Comparison of ENCODE assay signal across 26 mouse cellular contexts in genomic region chr4:63608391-63608790, GRCm38 (mm10). TPM values are rescaled to one million over a fixed set of nuclear protein-coding genes. Genes with fewer than 3 reads are reported as not detected.
A peak's percentile ranks its signal among the peaks of the same experiment; 100 is the strongest.
DNase-seq lines count a peak whose midpoint lies in the region; ATAC-seq and TF ChIP-seq lines count a peak whose summit lies in the region.
"Had no signal": no experiment of that assay in that cellular context is flagged by ENCODE, and none has a peak within 500 bp of the region (broad histone marks: within the 10 kb centered on the region; RNA-seq: fewer than 3 reads in every experiment).

No protein-coding gene starts in this region.

- no peaks in the 10 kb centered on the region for H3K27me3 ChIP-seq in midbrain, embryonic 16.5 days (ENCODE audit: control insufficient read depth, insufficient read depth, low read depth, low read length)
- H3K27me3 ChIP-seq in midbrain, embryonic 10.5 days (ENCODE audit: low read depth, poor library complexity, severe bottlenecking) = no peaks in the 10 kb centered on the region
- H3K27me3 ChIP-seq in CH12.LX (replicated peaks) (peaks cover 19% of the 10 kb centered on the region), myocyte (ENCODE audit: control insufficient read depth, insufficient read depth, insufficient read length) (no peaks in the 10 kb centered on the region)
- H3K27me3 ChIP-seq: embryonic facial prominence, embryonic 15.5 days; hindbrain, embryonic 15.5 days had no signal

- WGBS in midbrain, embryonic 16.5 days = 80% methylated on average over 7 of the region's 7 CpGs
- 88% methylated on average over 7 of the region's 7 CpGs for WGBS in midbrain, embryonic 10.5 days

- H3K79me2 ChIP-seq in CH12.LX (replicated peaks; ENCODE audit: control insufficient read depth, extremely low read depth, insufficient read depth, poor library complexity, severe bottlenecking) (no peaks in the 10 kb centered on the region), myocyte (ENCODE audit: control insufficient read depth, insufficient read depth) (no peaks in the 10 kb centered on the region)

- intact Hi-C loops in heart, postnatal 14 days (cut with DNase I) = no loop called here

- DNase-seq in heart, adult 11 months = peak; percentile 73
- DNase-seq in heart, postnatal 14 days = no peak
- no peak for DNase-seq in midbrain, embryonic 10.5 days (ENCODE audit: low spot score)
- no peak for DNase-seq in CH12.LX (ENCODE audit: extremely low read depth)
- no peak for DNase-seq in ovary, postnatal 14 days (ENCODE audit: low spot score)
- DNase-seq: adrenal gland, postnatal 10 days; cerebellum, adult 11-12 months; cerebellum, adult 9-10 months; cerebellum, postnatal 25 days; gastrocnemius, postnatal 36 days; heart, adult 18-20 months; heart, postnatal 10 days had no signal

- H3K9me3 ChIP-seq in midbrain, embryonic 16.5 days (replicated peaks; ENCODE audit: control insufficient read depth, low read length, poor library complexity, severe bottlenecking) = no peaks in the 10 kb centered on the region
- H3K9me3 ChIP-seq in midbrain, embryonic 10.5 days (replicated peaks) = no peaks in the 10 kb centered on the region
- no peaks in the 10 kb centered on the region for H3K9me3 ChIP-seq in CH12.LX (replicated peaks; ENCODE audit: low read length)
- H3K9me3 ChIP-seq: embryonic facial prominence, embryonic 15.5 days; forebrain, embryonic 10.5 days; heart, embryonic 10.5 days; hindbrain, embryonic 15.5 days had no signal

- ATAC-seq in midbrain, embryonic 16.5 days = peak; percentile 48; the same call in 1 of the 2 replicates
- ATAC-seq: forebrain, embryonic 14.5 days had no signal

- no peak for TF ChIP-seq RAD21 in CH12.LX (IDR thresholded peaks at IDR 0.05; ENCODE audit: low read depth, low read length)

- TF ChIP-seq EP300 in CH12.LX (IDR thresholded peaks at IDR 0.05; ENCODE audit: low read length) = no peak

- no peak overlapping the region for H3K9ac ChIP-seq in midbrain, embryonic 16.5 days (ENCODE audit: low read depth, low read length)
- no peak overlapping the region for H3K9ac ChIP-seq in CH12.LX (ENCODE audit: insufficient read depth, low read depth)
- H3K9ac ChIP-seq: embryonic facial prominence, embryonic 15.5 days; hindbrain, embryonic 15.5 days had no signal

- H3K4me1 ChIP-seq in midbrain, embryonic 16.5 days (ENCODE audit: control insufficient read depth, insufficient read depth, low read length) = no peaks in the 10 kb centered on the region
- no peaks in the 10 kb centered on the region for H3K4me1 ChIP-seq in midbrain, embryonic 10.5 days
- peaks cover 0 to 5% of the 10 kb centered on the region in 2 experiments; a peak in 1 of 4 replicates for H3K4me1 ChIP-seq in CH12.LX (ENCODE audit: control insufficient read depth in 1 of 2, insufficient read depth in 2 of 2)
- H3K4me1 ChIP-seq: embryonic facial prominence, embryonic 15.5 days; hindbrain, embryonic 15.5 days had no signal

- H3K36me3 ChIP-seq in midbrain, embryonic 16.5 days (ENCODE audit: control insufficient read depth, insufficient read depth, low read length) = no peaks in the 10 kb centered on the region
- H3K36me3 ChIP-seq in midbrain, embryonic 10.5 days = no peaks in the 10 kb centered on the region
- H3K36me3 ChIP-seq in CH12.LX (replicated peaks in 1 of 2; ENCODE audit: control insufficient read depth in 1 of 2, insufficient read depth in 1 of 2, low read length in 1 of 2) (no peaks in the 10 kb centered on the region), myocyte (ENCODE audit: control insufficient read depth, insufficient read depth) (no peaks in the 10 kb centered on the region)
- H3K36me3 ChIP-seq: embryonic facial prominence, embryonic 15.5 days; forebrain, embryonic 10.5 days; G1E; heart, embryonic 10.5 days; hindbrain, embryonic 15.5 days had no signal

- no peak overlapping the region for H3K4me3 ChIP-seq in midbrain, embryonic 16.5 days (ENCODE audit: low read depth, low read length)
- no peak overlapping the region for H3K4me3 ChIP-seq in midbrain, embryonic 10.5 days
- no peak overlapping the region for H3K4me3 ChIP-seq in CH12.LX (replicated peaks in 1 of 3; ENCODE audit: low read depth in 2 of 3, low read length in 2 of 3, poor library complexity in 1 of 3)
- no peak overlapping the region for H3K4me3 ChIP-seq in myocyte
- H3K4me3 ChIP-seq: embryonic facial prominence, embryonic 15.5 days; erythroblast, embryonic 14.5 days; forebrain, embryonic 10.5 days; heart, embryonic 10.5 days; hindbrain, embryonic 15.5 days had no signal

- dilution Hi-C loops in CH12.LX (cut with MboI; ENCODE audit: extremely low pct_ligation_motif_present, extremely low pct_unique_long_range_greater_than_20kb, low sequenced_read_pairs) = no loop called here

- H3ac ChIP-seq in myocyte (ENCODE audit: control insufficient read depth, insufficient read length) = no peak overlapping the region

- no peak for TF ChIP-seq CTCF in CH12.LX (conservative IDR thresholded peaks at IDR 0.05 in 1 of 2, IDR thresholded peaks at IDR 0.05 in 1 of 2; ENCODE audit: low read depth in 2 of 2, low read length in 2 of 2)

- no peak overlapping the region for H3K27ac ChIP-seq in midbrain, embryonic 16.5 days (ENCODE audit: low read length)
- no peak overlapping the region for H3K27ac ChIP-seq in midbrain, embryonic 10.5 days (replicated peaks)
- H3K27ac ChIP-seq in CH12.LX (ENCODE audit: insufficient read depth, low read depth) = no peak overlapping the region
- H3K27ac ChIP-seq: embryonic facial prominence, embryonic 15.5 days; forebrain, embryonic 10.5 days; heart, embryonic 10.5 days; hindbrain, embryonic 15.5 days had no signal

- in situ Hi-C loops in CH12.LX (cut with MboI; ENCODE audit: low pct_ligation_motif_present, low pct_unique_long_range_greater_than_20kb, low sequenced_read_pairs) = loop anchor here (25.0 kb wide), 1 partner anchor 879 kb away; no protein-coding TSS in a partner anchor

- TF ChIP-seq POLR2A in CH12.LX (IDR thresholded peaks at IDR 0.05; ENCODE audit: low read depth, low read length) (no peak), myocyte (IDR thresholded peaks at IDR 0.05; ENCODE audit: insufficient read length, low read depth) (no peak)

- no peak overlapping the region for H3K4me2 ChIP-seq in midbrain, embryonic 16.5 days (ENCODE audit: low read length)
- H3K4me2 ChIP-seq in CH12.LX (ENCODE audit: insufficient read depth, low read depth, poor library complexity, severe bottlenecking) = no peak overlapping the region; the same call in 1 of the 2 replicates
- no peak overlapping the region for H3K4me2 ChIP-seq in myocyte (ENCODE audit: low read depth)
- H3K4me2 ChIP-seq: embryonic facial prominence, embryonic 15.5 days; hindbrain, embryonic 15.5 days had no signal

TF ChIP-seq in CH12.LX, 34 proteins besides CTCF, POLR2A, EP300 and RAD21 (continues in another document):
- TF ChIP-seq TCF12 (IDR thresholded peaks at IDR 0.05; ENCODE audit: low read depth, low read length) = no peak
- peak; percentile 56 for TF ChIP-seq USF1 (IDR thresholded peaks at IDR 0.05; ENCODE audit: low read depth, low read length)
- TF ChIP-seq USF2 (conservative IDR thresholded peaks at IDR 0.05; ENCODE audit: low read depth, low read length) = peak; percentile 53
- TF ChIP-seq MAZ (IDR thresholded peaks at IDR 0.05; ENCODE audit: low read depth, low read length) = no peak
- TF ChIP-seq ELF1 (IDR thresholded peaks at IDR 0.05; ENCODE audit: low read depth, low read length) = no peak
- no peak for TF ChIP-seq GABPA (IDR thresholded peaks at IDR 0.05; ENCODE audit: insufficient replicate concordance, low read depth, low read length)
- TF ChIP-seq JUN (IDR thresholded peaks at IDR 0.05; ENCODE audit: insufficient read depth, low read depth, low read length) = no peak

TF ChIP-seq in myocyte, 11 proteins besides CTCF, POLR2A, EP300 and RAD21:
- TF ChIP-seq POLR2AphosphoS2 (IDR thresholded peaks at IDR 0.05; ENCODE audit: insufficient read length, low read depth) (no peak), MAX (IDR thresholded peaks at IDR 0.05; ENCODE audit: low read depth) (no peak), USF1 (IDR thresholded peaks at IDR 0.05; ENCODE audit: low read depth) (peak; percentile 8)

RNA-seq across cellular contexts. Expression of gene Gm11213, which starts 3.3 kb away (rescaled TPM):
- not detected for total RNA-seq in heart, postnatal 14 days (2021)
- not detected in 2 replicates for polyA plus RNA-seq in midbrain, embryonic 16.5 days (2015; fragmentation: Nextera tagmentation; extraction: Ambion mirVana)
- not detected in 2 replicates for polyA plus RNA-seq in midbrain, embryonic 10.5 days (2016; fragmentation: Nextera tagmentation; extraction: Ambion mirVana)
- total RNA-seq in CH12.LX (2012; rRNA removed) (not detected in 2 replicates), CH12.LX (2014; rRNA removed) (not detected in 2 replicates)
- polyA plus RNA-seq in CH12.LX (2012; ENCODE audit: insufficient read length, low read depth) (not detected in 2 replicates), myocyte (2012; fragmentation: generic; extraction: Trizol) (not detected)
- total RNA-seq: adrenal gland, postnatal 10 days; adrenal gland, postnatal 4 days; G1E; gastrocnemius, adult 8-10 months; gastrocnemius, postnatal 36 days; heart, adult 18-20 months; heart, postnatal 10 days; hematopoietic stem cell, adult 5-6 weeks had no signal
- polyA plus RNA-seq: embryonic facial prominence, embryonic 15.5 days; erythroblast, embryonic 14.5 days; forebrain, embryonic 10.5 days; forebrain, embryonic 14.5 days; G1E; heart, embryonic 10.5 days; heart, embryonic 14.5 days; hindbrain, embryonic 15.5 days; intestine, embryonic 14.5 days had no signal

RNA-seq across cellular contexts. Expression of gene Tex48, which starts 13.8 kb away (rescaled TPM):
- total RNA-seq in heart, postnatal 14 days (2021) = not detected
- not detected in 2 replicates for polyA plus RNA-seq in midbrain, embryonic 16.5 days (2015; fragmentation: Nextera tagmentation; extraction: Ambion mirVana)
- not detected in 2 replicates for polyA plus RNA-seq in midbrain, embryonic 10.5 days (2016; fragmentation: Nextera tagmentation; extraction: Ambion mirVana)
- total RNA-seq in CH12.LX (2012; rRNA removed) = not detected in 2 replicates
- not detected in 2 replicates for total RNA-seq in CH12.LX (2014; rRNA removed)
- not detected in 2 replicates for polyA plus RNA-seq in CH12.LX (2012; ENCODE audit: insufficient read length, low read depth)
- not detected for polyA plus RNA-seq in myocyte (2012; fragmentation: generic; extraction: Trizol)
- total RNA-seq: adrenal gland, postnatal 10 days; adrenal gland, postnatal 4 days; G1E; gastrocnemius, adult 8-10 months; gastrocnemius, postnatal 36 days; heart, adult 18-20 months; heart, postnatal 10 days; hematopoietic stem cell, adult 5-6 weeks had no signal
- polyA plus RNA-seq: embryonic facial prominence, embryonic 15.5 days; erythroblast, embryonic 14.5 days; forebrain, embryonic 10.5 days; forebrain, embryonic 14.5 days; G1E; heart, embryonic 10.5 days; heart, embryonic 14.5 days; hindbrain, embryonic 15.5 days; intestine, embryonic 14.5 days had no signal

RNA-seq across cellular contexts. Expression of gene Tmem268, which starts 49.8 kb away (rescaled TPM):
- 1 to 10 TPM; 6.8 to 9.5 TPM for total RNA-seq in heart, postnatal 14 days (2021)
- polyA plus RNA-seq in midbrain, embryonic 16.5 days (2015; fragmentation: Nextera tagmentation; extraction: Ambion mirVana) = 3.8 and 4.5 TPM in 2 replicates
- polyA plus RNA-seq in midbrain, embryonic 10.5 days (2016; fragmentation: Nextera tagmentation; extraction: Ambion mirVana) = 9.7 and 10.0 TPM in 2 replicates
- total RNA-seq in CH12.LX (2012; rRNA removed) = 9.4 TPM in 2 replicates
- total RNA-seq in CH12.LX (2014; rRNA removed) = 8.3 and 9.9 TPM in 2 replicates
- 10.5 and 11.1 TPM in 2 replicates for polyA plus RNA-seq in CH12.LX (2012; ENCODE audit: insufficient read length, low read depth)
- 19.5 TPM for polyA plus RNA-seq in myocyte (2012; fragmentation: generic; extraction: Trizol)

RNA-seq across cellular contexts. Expression of gene Gm11214, which starts 54.8 kb away (rescaled TPM):
- total RNA-seq in heart, postnatal 14 days (2021) = not detected
- polyA plus RNA-seq in midbrain, embryonic 16.5 days (2015; fragmentation: Nextera tagmentation; extraction: Ambion mirVana) = not detected in 2 replicates
- not detected in 2 replicates for polyA plus RNA-seq in midbrain, embryonic 10.5 days (2016; fragmentation: Nextera tagmentation; extraction: Ambion mirVana)
- not detected in 2 replicates for total RNA-seq in CH12.LX (2012; rRNA removed)
- total RNA-seq in CH12.LX (2014; rRNA removed) = not detected in 2 replicates
- 0.67 and 0.72 TPM in 2 replicates for polyA plus RNA-seq in CH12.LX (2012; ENCODE audit: insufficient read length, low read depth)
- not detected for polyA plus RNA-seq in myocyte (2012; fragmentation: generic; extraction: Trizol)
- total RNA-seq: adrenal gland, postnatal 10 days; adrenal gland, postnatal 4 days; G1E; gastrocnemius, adult 8-10 months; gastrocnemius, postnatal 36 days; heart, adult 18-20 months; heart, postnatal 10 days; hematopoietic stem cell, adult 5-6 weeks had no signal
- polyA plus RNA-seq: embryonic facial prominence, embryonic 15.5 days; erythroblast, embryonic 14.5 days; forebrain, embryonic 10.5 days; forebrain, embryonic 14.5 days; G1E; heart, embryonic 10.5 days; heart, embryonic 14.5 days; hindbrain, embryonic 15.5 days; intestine, embryonic 14.5 days had no signal
